Mouse (Mus musculus) heart, adult 2 months (tissue): ENCODE results near the gene Celf3.

Experiments used
- EP300 ChIP-seq: fragments of 200-500 bp; IDR thresholded peaks from 2 replicates; pipeline ENCODE4 v1.6.1; 2011; ENCODE audit warnings: low read depth, low read length, control low read depth; ENCODE audit not compliant: insufficient read depth
- POLR2A ChIP-seq: fragments of 200-500 bp; IDR thresholded peaks from 2 replicates; pipeline ENCODE4 v1.6.1; 2011; ENCODE audit warnings: mild to moderate bottlenecking, low read depth, low read length, control low read depth; ENCODE audit not compliant: insufficient read depth

- TF ChIP-seq POLR2A, result no peak
- no peak for TF ChIP-seq EP300
These were observed 4.4 kb upstream of the Celf3 start for GRCm38 (mm10) chr3:94473567-94474232.
